Mouse (Mus musculus): ENCODE measurements around the gene Mroh2a. TPM values are rescaled to one million over a fixed set of nuclear protein-coding genes. Genes with fewer than 3 reads are reported as not detected.

The Mroh2a gene
- polyA plus RNA-seq, 1 experiment from 2014 or later, result 0.50 TPM

DNA sequence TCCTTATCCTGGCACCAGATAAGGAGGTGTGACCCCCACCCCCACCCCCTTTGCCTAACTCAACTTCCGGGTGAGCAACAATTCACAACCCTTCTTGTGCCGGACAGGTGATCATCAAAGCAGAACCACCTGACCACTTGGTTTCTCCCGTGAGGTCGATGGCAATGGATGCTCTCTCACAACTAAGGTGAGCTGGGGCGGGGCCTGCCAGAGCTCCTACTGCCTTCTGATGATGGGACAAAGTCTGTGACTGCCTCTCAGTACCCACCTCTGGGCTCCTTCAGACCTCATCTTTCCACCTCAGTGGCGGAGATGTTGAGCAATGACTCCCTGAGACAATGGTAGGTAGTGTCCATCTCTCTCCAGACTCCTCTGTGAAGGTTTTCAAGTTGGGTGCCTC lies 19.1 kb downstream of the Mroh2a start:
- no peak overlapping the region for H3K9ac ChIP-seq
- no peak overlapping the region for H3K27ac ChIP-seq
- WGBS, result 78% methylated on average over 6 of the region's 6 CpGs
- H3K4me2 ChIP-seq, result no peak overlapping the region
- H3K4me3 ChIP-seq, result no peak overlapping the region
- H3K27me3 ChIP-seq (replicated peaks), result no peaks in the 10 kb centered on the region
- no peaks in the 10 kb centered on the region for H3K4me1 ChIP-seq
- peaks cover 86% of the 10 kb centered on the region for H3K9me3 ChIP-seq
- no peaks in the 10 kb centered on the region for H3K36me3 ChIP-seq (replicated peaks)
- no peak for ATAC-seq (replicated peaks)

DNA sequence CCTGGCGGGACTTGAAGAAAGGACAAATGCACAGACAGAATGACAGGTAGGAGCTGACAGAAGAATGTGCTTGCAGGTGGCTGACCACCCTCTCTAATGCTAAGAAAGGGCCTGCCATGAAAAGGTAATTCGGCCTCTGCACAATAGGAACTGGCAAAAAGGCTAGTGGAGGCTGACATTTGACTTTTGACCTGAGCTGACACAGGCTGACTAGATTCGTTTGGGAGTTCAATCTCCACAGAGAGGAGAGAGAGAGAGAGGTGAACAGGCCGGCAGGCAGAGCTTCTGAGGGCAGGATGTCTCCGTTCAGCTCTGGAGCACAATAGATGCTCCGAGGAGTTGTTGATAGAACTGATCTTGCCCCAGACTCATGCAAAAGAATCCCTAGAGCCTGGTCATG lies 19.6 kb downstream of the Mroh2a start:
- no peaks in the 10 kb centered on the region for H3K4me1 ChIP-seq
- no peak overlapping the region for H3K9ac ChIP-seq
- no peak overlapping the region for H3K4me2 ChIP-seq
- H3K36me3 ChIP-seq (replicated peaks), result no peaks in the 10 kb centered on the region
- peaks cover 82% of the 10 kb centered on the region for H3K9me3 ChIP-seq
- ATAC-seq (replicated peaks), result no peak
- H3K27ac ChIP-seq, result no peak overlapping the region
- 47% methylated on average over 6 of the region's 6 CpGs for WGBS
- H3K27me3 ChIP-seq (replicated peaks), result no peaks in the 10 kb centered on the region
- no peak overlapping the region for H3K4me3 ChIP-seq

GRCm38 (mm10) chr1:88247660-88248059 lies 20.9 kb downstream of the Mroh2a start:
- Histone ChIP-seq H3K9me3 (peaks cover 78% of the 10 kb centered on the region), H3K4me2 (no peak overlapping the region), H3K9ac (no peak overlapping the region), H3K27me3 (replicated peaks) (no peaks in the 10 kb centered on the region), H3K27ac (no peak overlapping the region), H3K4me1 (no peaks in the 10 kb centered on the region), H3K4me3 (no peak overlapping the region), H3K36me3 (replicated peaks) (no peaks in the 10 kb centered on the region)
- 54% methylated on average over 2 of the region's 2 CpGs for WGBS
- ATAC-seq (replicated peaks), result no peak

- Histone ChIP-seq H3K9me3 (peaks cover 74% of the 10 kb centered on the region), H3K4me1 (no peaks in the 10 kb centered on the region), H3K27me3 (replicated peaks) (no peaks in the 10 kb centered on the region), H3K4me3 (no peak overlapping the region), H3K9ac (no peak overlapping the region), H3K36me3 (replicated peaks) (no peaks in the 10 kb centered on the region), H3K4me2 (no peak overlapping the region), H3K27ac (no peak overlapping the region)
- ATAC-seq (replicated peaks), result no peak
- WGBS, result 75% methylated on average over 4 of the region's 4 CpGs
Measured at GRCm38 (mm10) chr1:88248658-88249057, 21.9 kb downstream of the Mroh2a start.

DNA sequence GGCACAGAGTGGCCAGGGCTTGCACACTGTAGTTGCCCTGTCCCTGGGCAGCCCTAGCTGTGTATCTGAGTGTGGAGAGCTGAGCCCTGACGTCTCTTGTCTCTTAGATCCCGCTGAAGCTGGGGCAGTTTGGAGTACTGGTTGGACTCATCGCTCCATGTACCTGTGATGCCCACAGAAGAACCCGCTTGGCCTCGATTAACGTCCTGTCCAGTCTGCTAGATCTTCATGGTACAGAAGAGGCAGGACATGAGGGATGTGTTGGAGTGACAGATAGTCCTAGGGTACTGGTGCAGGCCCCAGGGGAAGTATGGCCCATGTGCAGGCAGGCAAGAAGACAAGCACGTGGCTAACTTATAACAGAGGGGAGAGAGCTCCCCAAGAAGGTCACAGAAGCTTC lies 22.8 kb downstream of the Mroh2a start:
- no peak overlapping the region for H3K4me3 ChIP-seq
- no peak overlapping the region for H3K27ac ChIP-seq
- no peaks in the 10 kb centered on the region for H3K36me3 ChIP-seq (replicated peaks)
- H3K27me3 ChIP-seq (replicated peaks), result no peaks in the 10 kb centered on the region
- H3K9ac ChIP-seq, result no peak overlapping the region
- peaks cover 65% of the 10 kb centered on the region for H3K9me3 ChIP-seq
- H3K4me1 ChIP-seq, result no peaks in the 10 kb centered on the region
- no peak overlapping the region for H3K4me2 ChIP-seq
- no peak for ATAC-seq (replicated peaks)
- 78% methylated on average over 7 of the region's 7 CpGs for WGBS

GRCm38 (mm10) chr1:88250023-88250422 lies 23.2 kb downstream of the Mroh2a start:
- H3K4me2 ChIP-seq, result no peak overlapping the region
- H3K36me3 ChIP-seq (replicated peaks), result no peaks in the 10 kb centered on the region
- H3K9ac ChIP-seq, result no peak overlapping the region
- peaks cover 65% of the 10 kb centered on the region for H3K9me3 ChIP-seq
- H3K4me3 ChIP-seq, result no peak overlapping the region
- WGBS, result 83% methylated on average over 5 of the region's 5 CpGs
- ATAC-seq (replicated peaks), result no peak
- H3K4me1 ChIP-seq, result no peaks in the 10 kb centered on the region
- H3K27me3 ChIP-seq (replicated peaks), result no peaks in the 10 kb centered on the region
- no peak overlapping the region for H3K27ac ChIP-seq

DNA sequence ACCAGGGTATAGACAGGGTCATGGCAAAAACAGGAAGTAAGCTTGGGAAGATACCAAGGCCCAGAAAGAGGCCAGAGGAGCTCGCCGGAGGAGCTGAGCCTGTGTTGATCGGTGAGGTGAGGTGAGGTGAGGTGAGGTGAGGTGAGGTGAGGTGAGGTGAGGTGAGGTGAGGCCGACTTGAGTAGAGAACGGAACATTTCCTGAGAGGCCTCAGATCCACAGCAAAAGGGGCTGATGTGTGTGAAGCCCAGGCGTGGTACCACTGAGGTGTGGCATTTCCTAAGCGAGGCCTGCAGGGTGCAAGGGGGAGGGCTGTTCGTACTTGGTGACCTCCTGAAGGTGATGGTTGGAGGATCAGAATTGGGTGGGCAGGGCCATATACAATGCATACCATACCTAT lies 26.3 kb downstream of the Mroh2a start:
- ATAC-seq (replicated peaks), result no peak
- no peak overlapping the region for H3K4me3 ChIP-seq
- no peaks in the 10 kb centered on the region for H3K36me3 ChIP-seq (replicated peaks)
- 75% methylated on average over 8 of the region's 8 CpGs for WGBS
- no peak overlapping the region for H3K4me2 ChIP-seq
- H3K9ac ChIP-seq, result no peak overlapping the region
- peaks cover 52% of the 10 kb centered on the region for H3K9me3 ChIP-seq
- no peaks in the 10 kb centered on the region for H3K4me1 ChIP-seq
- H3K27me3 ChIP-seq (replicated peaks), result no peaks in the 10 kb centered on the region
- no peak overlapping the region for H3K27ac ChIP-seq

DNA sequence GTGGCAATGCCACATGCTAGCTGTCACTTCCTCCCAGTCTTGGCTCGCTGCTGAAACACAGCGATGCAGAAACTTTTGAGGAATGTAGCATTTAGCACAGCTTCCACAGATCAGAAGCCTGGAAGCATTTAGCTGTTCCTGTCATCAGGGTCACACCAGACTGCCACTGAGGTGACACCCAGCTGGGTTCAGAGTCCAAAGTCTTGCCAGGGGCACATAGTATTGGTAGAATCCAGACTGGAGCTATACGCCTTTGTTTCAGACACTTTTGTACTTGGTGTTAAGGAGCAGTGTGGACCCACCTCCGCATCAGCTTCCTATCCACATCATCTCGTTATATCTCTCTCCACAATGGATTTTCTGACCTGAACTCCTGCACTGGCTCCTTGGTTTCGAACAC lies 26.8 kb downstream of the Mroh2a start:
- Histone ChIP-seq H3K9me3 (peaks cover 47% of the 10 kb centered on the region), H3K27me3 (replicated peaks) (no peaks in the 10 kb centered on the region), H3K36me3 (replicated peaks) (no peaks in the 10 kb centered on the region), H3K4me3 (no peak overlapping the region), H3K4me2 (no peak overlapping the region), H3K27ac (no peak overlapping the region), H3K4me1 (no peaks in the 10 kb centered on the region), H3K9ac (no peak overlapping the region)
- WGBS, result 72% methylated on average over 6 of the region's 6 CpGs
- no peak for ATAC-seq (replicated peaks)

GRCm38 (mm10) chr1:88254793-88255465 lies 28.1 kb downstream of the Mroh2a start:
- no peak overlapping the region for H3K9ac ChIP-seq
- H3K4me3 ChIP-seq, result no peak overlapping the region
- H3K36me3 ChIP-seq (replicated peaks), result no peaks in the 10 kb centered on the region
- no peak overlapping the region for H3K27ac ChIP-seq
- no peak for ATAC-seq (replicated peaks)
- H3K4me2 ChIP-seq, result no peak overlapping the region
- H3K27me3 ChIP-seq (replicated peaks), result no peaks in the 10 kb centered on the region
- peaks cover 37% of the 10 kb centered on the region for H3K9me3 ChIP-seq
- no peaks in the 10 kb centered on the region for H3K4me1 ChIP-seq
- 88% methylated on average over 12 of the region's 12 CpGs for WGBS

- H3K27ac ChIP-seq, result no peak overlapping the region
- WGBS, result 66% methylated on average over 2 of the region's 2 CpGs
- no peaks in the 10 kb centered on the region for H3K36me3 ChIP-seq (replicated peaks)
- no peak for ATAC-seq (replicated peaks)
- peaks cover 32% of the 10 kb centered on the region for H3K9me3 ChIP-seq
- H3K4me1 ChIP-seq, result no peaks in the 10 kb centered on the region
- no peak overlapping the region for H3K4me3 ChIP-seq
- H3K9ac ChIP-seq, result no peak overlapping the region
- H3K4me2 ChIP-seq, result no peak overlapping the region
- no peaks in the 10 kb centered on the region for H3K27me3 ChIP-seq (replicated peaks)
Measured at GRCm38 (mm10) chr1:88255466-88255857, 28.7 kb downstream of the Mroh2a start.

DNA sequence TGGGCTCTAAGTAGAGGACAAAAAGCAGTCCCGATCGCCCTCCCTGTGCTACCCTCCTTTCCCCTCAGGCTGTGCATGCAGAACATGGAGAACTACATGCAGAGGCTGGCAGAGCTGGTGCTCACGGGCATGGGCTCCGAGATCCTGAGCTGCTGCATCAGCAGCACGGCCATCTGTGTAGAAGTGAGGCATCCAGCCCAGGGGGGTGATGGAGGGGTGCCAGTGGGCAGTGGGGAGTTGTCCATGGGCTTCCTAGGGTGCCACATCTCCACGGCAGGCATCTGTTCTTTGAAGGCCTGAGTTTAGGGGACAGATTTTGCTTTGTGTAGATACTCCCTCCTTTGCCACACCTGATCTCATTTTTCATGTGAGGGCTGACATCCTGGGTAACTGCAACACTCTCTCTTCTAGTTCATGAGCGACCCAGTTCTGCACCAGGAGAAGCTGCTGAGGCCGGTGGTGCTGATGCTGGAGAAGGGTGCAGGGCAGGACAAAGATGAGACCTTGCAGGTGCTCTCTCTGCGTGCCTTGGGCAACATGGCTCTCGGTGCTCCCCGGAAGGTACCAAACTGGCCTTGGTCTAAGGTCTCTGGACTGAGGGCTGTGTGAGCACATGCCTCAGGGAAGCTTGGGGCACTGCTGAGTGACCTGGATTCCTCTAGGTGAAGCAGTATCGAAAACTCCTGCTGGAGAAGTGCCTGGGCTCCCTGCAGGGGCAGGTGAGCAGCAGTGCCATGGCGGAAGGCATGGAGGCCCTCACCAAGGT lies 29.4 kb downstream of the Mroh2a start:
- Histone ChIP-seq H3K27me3 (replicated peaks) (no peaks in the 10 kb centered on the region), H3K4me1 (no peaks in the 10 kb centered on the region), H3K4me2 (no peak overlapping the region), H3K4me3 (no peak overlapping the region), H3K27ac (no peak overlapping the region), H3K9me3 (peaks cover 27% of the 10 kb centered on the region), H3K36me3 (replicated peaks) (peaks cover 4% of the 10 kb centered on the region; the same call in 1 of the 2 replicates), H3K9ac (no peak overlapping the region)
- WGBS, result 80% methylated on average over 13 of the region's 13 CpGs
- no peak for ATAC-seq (replicated peaks)

DNA sequence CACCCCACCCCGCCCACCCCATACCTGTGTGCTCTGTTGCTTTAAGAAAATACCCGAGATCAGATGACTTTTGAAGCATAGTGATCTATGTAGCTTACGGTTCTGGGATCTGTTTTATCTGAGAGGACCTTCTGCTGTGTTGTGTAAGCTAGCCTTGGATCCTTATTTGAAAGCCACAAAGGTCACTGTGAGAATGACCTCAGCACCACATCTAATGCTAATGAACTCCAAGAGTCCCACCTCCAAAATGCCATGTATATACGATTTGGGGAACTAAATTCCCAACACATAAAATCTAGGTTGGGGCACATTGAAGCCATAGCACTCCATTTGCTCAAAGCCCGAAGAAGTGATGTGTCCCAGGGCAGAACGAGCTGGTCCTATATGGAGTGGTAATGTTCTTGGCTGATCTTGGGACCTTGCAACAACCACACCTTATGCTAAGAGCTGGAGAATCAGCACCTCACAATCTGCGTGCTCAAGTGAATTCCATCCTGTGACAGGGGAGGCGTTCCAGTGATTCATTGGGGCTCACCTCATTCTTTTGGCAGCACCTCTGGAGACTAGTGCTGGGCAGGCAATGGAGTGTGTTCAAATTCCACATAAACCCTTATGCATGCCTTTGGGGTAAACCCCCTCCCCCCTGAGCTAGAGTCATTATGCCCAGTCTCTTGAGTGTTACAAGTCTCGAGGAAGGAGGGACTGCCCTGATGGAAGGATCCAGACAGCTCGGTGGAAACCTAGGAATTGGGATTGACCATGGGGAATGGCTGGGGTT lies 30.3 kb downstream of the Mroh2a start:
- no peak overlapping the region for H3K27ac ChIP-seq
- 80% methylated on average over 10 of the region's 10 CpGs for WGBS
- H3K9me3 ChIP-seq, result peaks cover 25% of the 10 kb centered on the region
- H3K4me2 ChIP-seq, result no peak overlapping the region
- no peaks in the 10 kb centered on the region for H3K27me3 ChIP-seq (replicated peaks)
- ATAC-seq (replicated peaks), result no peak; the same call in 1 of the 2 replicates
- no peak overlapping the region for H3K9ac ChIP-seq
- no peaks in the 10 kb centered on the region for H3K4me1 ChIP-seq
- H3K4me3 ChIP-seq, result no peak overlapping the region
- H3K36me3 ChIP-seq (replicated peaks), result peaks cover 11% of the 10 kb centered on the region; the same call in 1 of the 2 replicates
